Mouse (Mus musculus): ENCODE results near the gene Tmem267.
"Not testable (repeated sequence)": the region's sequence is repeated elsewhere in the genome, so short reads cannot be mapped to it uniquely, and the experiment has no call there.

DNA sequence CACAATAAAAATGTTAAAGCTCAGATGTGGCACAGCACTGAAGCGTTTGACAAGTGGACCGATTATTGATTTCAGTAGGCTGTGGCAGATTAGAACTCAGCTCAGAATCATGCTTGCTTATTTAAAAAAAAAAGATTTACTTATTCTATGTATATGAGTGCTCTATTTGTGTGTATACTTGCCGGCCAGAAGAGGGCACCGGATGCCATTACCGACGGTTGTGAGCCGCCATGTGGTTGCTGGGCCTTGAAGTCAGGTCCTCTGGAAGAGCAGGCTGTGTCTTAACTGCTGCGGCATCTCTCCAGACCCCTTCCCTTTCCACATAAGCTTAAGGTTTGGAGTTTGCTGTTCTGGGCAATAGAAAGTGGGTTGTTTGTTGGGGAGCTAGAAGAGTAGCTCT is 116.1 kb downstream of the Tmem267 start:
- not testable (repeated sequence) for TF ChIP-seq TAL1, GATA1 (IDR thresholded peaks at IDR 0.05; ENCODE audit: low read length)
